Mouse (Mus musculus) spleen, adult 2 months (tissue): ENCODE measurements at regions not wholly inside any gene's neighbourhood (a gene's known extent, or its start where the extent isn't known, plus 50 kb on each side); places are given as distances from the start of the nearest gene placed in this dataset.

ENCODE experiments used
- DNase-seq, 2 experiments: peaks; one replicate each; pipeline versions ENCODE4 v3.0.0 to v3.0.0-alpha.2; 2012 to 2021; ENCODE audit warnings: low spot score in 2 of 2, low read depth in 1 of 2
- H3K27ac ChIP-seq: fragments of 200-500 bp; 2 replicates; pipeline ENCODE4 v1.5.1; 2012; ENCODE audit warnings: low read length, inconsistent platforms; ENCODE audit not compliant: insufficient read depth
- H3K27me3 ChIP-seq: fragments of 200-500 bp; 2 replicates; pipeline ENCODE4 v1.6.1; 2012; ENCODE audit warnings: mild to moderate bottlenecking, moderate library complexity, low read length, inconsistent platforms; ENCODE audit not compliant: control insufficient read depth, insufficient read depth
- H3K36me3 ChIP-seq: fragments of 200-500 bp; 2 replicates; pipeline ENCODE4 v1.6.1; 2012; ENCODE audit warnings: mild to moderate bottlenecking, low read length, inconsistent platforms; ENCODE audit not compliant: control insufficient read depth, insufficient read depth
- H3K4me1 ChIP-seq: fragments of 200-500 bp; 2 replicates; pipeline ENCODE4 v1.6.1; 2011; ENCODE audit warnings: inconsistent platforms; ENCODE audit not compliant: control insufficient read depth, insufficient read depth, insufficient read length
- H3K4me3 ChIP-seq: fragments of 200-500 bp; 2 replicates; pipeline ENCODE4 v1.5.1; 2011; ENCODE audit warnings: mild to moderate bottlenecking, inconsistent platforms; ENCODE audit not compliant: insufficient read depth, insufficient read length; ENCODE audit errors: extremely low read depth
- CTCF ChIP-seq: fragments of 200-500 bp; IDR thresholded peaks from 2 replicates; pipeline ENCODE4 v1.5.1; 2011; ENCODE audit warnings: mild to moderate bottlenecking, inconsistent platforms; ENCODE audit not compliant: insufficient read depth, insufficient read length, insufficient replicate concordance; ENCODE audit errors: extremely low read depth
- POLR2A ChIP-seq: fragments of 200-500 bp; IDR thresholded peaks from 2 replicates; pipeline ENCODE4 v1.6.1; 2011; ENCODE audit warnings: low read depth, low read length, inconsistent platforms
- WGBS: fragments of 180-500 bp; shearing (Covaris S2); methylation state at CpG from one replicate; pipeline ENCODE4 v1.1.7; 2018; 5-methylcytosine and 5-hydroxymethylcytosine counted together

GRCm38 (mm10) chr10:43651505-43651904 is 73.4 kb downstream of the Cd24a start:
- 95% methylated on average over 5 of the region's 5 CpGs for WGBS
- Histone ChIP-seq H3K4me3 (no peak overlapping the region), H3K27ac (no peak overlapping the region), H3K36me3 (no peaks in the 10 kb centered on the region), H3K27me3 (no peaks in the 10 kb centered on the region), H3K4me1 (no peaks in the 10 kb centered on the region)
- DNase-seq = no peak
- TF ChIP-seq CTCF (no peak), POLR2A (no peak)

- Histone ChIP-seq H3K4me1 (no peaks in the 10 kb centered on the region), H3K36me3 (no peaks in the 10 kb centered on the region), H3K4me3 (no peak overlapping the region), H3K27ac (no peak overlapping the region), H3K27me3 (no peaks in the 10 kb centered on the region)
- DNase-seq = no peak
- 95% methylated on average over 13 of the region's 13 CpGs for WGBS
- TF ChIP-seq POLR2A (no peak), CTCF (no peak)
Measured at GRCm38 (mm10) chr10:43651915-43652314, 73.8 kb downstream of the Cd24a start.

DNA sequence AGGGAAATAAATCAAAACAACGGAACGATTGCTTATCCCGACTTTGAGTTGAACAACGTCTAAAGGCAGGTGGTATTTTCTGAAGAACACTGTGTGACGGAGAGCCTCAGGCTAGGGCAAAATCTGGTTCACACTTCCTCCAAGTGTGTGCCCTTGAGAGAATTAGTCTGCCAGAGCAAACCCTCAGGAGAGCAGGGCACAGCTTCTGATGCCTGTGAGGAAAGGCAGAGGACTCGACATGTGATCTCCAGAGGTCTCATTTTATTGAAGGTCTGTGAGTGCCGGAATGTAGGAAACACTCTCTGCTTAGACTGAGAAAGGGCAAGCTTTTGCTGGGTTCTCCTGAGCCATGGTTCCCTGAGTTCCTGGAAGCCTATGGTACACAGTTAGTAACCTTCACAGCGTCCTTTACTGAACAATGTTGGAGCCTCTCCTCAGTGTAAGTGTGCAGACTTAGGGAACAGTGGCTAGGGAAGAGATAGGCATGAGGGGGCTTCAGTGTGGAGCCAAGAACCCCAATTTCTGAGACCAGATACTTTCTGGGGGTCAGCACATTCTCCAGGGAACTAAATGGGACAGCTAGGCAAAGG is 77.1 kb downstream of the Cd24a start:
- no peak overlapping the region for H3K27ac ChIP-seq
- H3K27me3 ChIP-seq = no peaks in the 10 kb centered on the region
- WGBS = 65% methylated on average over 8 of the region's 8 CpGs
- H3K4me1 ChIP-seq = no peaks in the 10 kb centered on the region
- no peak overlapping the region for H3K4me3 ChIP-seq
- no peaks in the 10 kb centered on the region for H3K36me3 ChIP-seq
- DNase-seq = no peak
- TF ChIP-seq POLR2A (no peak), CTCF (no peak)

DNA sequence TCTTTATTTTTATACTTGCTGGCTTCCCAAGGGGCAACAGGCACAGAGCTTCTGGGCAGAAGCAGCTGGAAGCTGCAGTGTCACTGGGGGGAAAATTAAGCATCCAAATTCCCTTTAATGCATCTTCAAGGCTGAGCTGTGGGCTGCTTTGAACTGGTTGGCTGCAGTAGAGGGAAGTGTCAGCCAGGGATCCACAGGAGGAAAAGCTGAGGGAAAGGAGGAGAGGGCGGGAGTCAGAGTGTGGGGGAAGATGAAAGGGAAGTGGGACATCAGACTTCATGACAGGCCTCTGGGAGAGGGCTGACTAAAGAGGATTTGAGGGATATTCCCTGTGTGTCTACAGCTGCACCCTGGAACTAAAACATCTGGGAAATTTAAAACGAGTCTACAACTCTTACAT is 77.6 kb downstream of the Cd24a start:
- 90% methylated on average over 2 of the region's 2 CpGs for WGBS
- no peak overlapping the region for H3K27ac ChIP-seq
- DNase-seq = no peak

DNA sequence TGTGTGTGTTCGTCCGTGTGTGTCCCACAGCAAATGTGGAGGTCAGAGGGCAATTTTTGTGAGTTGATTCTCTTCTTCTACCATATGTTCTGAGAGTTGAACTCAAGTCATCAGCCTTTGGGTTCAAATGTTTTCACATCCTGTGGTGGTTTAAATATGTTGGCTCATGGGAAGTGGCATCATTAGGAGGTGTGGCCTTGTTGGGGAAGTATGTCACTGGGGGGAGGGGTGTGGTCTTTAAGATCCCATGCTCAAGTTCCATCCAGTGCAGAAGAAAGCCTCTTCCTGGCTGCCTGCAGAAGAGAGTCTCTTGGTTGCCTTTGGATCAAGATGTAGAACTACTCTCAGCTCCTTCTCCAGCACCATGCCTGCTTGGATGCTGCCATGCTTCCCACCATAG is 78.1 kb downstream of the Cd24a start:
- 92% methylated on average over 2 of the region's 2 CpGs for WGBS
- no peaks in the 10 kb centered on the region for H3K36me3 ChIP-seq
- H3K4me3 ChIP-seq = no peak overlapping the region
- DNase-seq = no peak
- H3K27me3 ChIP-seq = no peaks in the 10 kb centered on the region
- no peaks in the 10 kb centered on the region for H3K4me1 ChIP-seq
- no peak overlapping the region for H3K27ac ChIP-seq
- TF ChIP-seq POLR2A (no peak), CTCF (no peak)

More for the DNA sequence above, 77.6 kb downstream of the Cd24a start:
- TF ChIP-seq POLR2A (no peak), CTCF (no peak)
- Histone ChIP-seq H3K4me1 (no peaks in the 10 kb centered on the region), H3K36me3 (no peaks in the 10 kb centered on the region), H3K4me3 (no peak overlapping the region), H3K27me3 (no peaks in the 10 kb centered on the region)

DNA sequence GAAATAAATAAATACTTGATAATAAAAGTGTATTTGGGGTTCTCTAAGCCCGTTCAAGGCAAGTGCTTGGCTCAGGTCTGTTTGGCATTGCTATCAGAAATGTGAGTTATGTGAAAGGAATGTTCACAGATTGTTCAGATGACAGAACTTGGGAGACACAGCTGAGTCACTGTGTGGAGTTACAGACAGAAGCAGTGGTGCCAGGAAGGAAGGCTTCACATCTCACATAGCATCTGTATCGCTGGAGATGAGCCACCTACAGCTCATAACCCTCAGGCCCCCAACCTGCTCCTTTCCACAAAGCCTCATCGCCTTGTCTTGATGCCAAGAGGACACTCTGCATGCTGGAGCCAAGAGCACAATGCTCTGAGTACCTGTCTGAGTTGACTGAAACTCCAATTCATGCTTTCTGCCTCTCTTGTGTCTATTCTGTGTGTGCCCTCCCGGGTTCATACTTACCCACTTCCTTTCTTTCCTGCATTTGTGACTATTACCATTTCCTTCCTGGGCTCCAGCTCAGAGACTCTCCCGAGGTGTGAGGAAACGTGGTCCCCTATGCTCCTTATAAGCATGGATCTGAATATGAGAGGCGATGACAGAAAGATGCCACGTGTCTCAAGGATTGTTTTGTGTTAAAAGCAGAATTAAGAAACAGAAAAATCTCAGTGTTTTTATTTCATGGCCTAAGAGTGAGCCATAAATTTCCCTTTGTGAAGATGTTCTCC is 79.6 kb downstream of the Cd24a start:
- H3K4me3 ChIP-seq = no peak overlapping the region
- DNase-seq = no peak
- no peaks in the 10 kb centered on the region for H3K36me3 ChIP-seq
- H3K27me3 ChIP-seq = no peaks in the 10 kb centered on the region
- WGBS = 56% methylated on average over 8 of the region's 8 CpGs
- H3K27ac ChIP-seq = no peak overlapping the region
- no peak for TF ChIP-seq CTCF
- no peaks in the 10 kb centered on the region for H3K4me1 ChIP-seq

DNA sequence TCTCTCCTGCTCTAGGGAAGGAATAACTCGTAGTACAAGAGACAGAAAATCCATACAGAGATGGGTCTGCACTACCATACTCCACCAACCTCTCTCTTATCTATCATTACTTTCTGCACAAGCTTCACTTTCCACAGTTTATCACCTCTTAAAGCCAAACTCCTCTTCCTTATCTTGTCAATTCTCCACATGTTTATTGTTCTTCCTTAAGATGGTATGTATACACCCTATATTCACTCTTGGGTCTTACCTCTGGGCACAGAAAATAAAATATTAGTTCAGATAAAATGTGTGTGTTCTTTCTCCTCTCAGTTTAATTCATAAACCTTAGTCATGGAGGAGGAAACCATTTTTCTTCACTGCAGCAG is 80.1 kb downstream of the Cd24a start:
- H3K27ac ChIP-seq = no peak overlapping the region

More for the DNA sequence above, 80.1 kb downstream of the Cd24a start:
- H3K4me1 ChIP-seq = no peaks in the 10 kb centered on the region
- 72% methylated on average over 1 of the region's 1 CpGs for WGBS
- no peak overlapping the region for H3K4me3 ChIP-seq
- no peak for DNase-seq
- H3K27me3 ChIP-seq = no peaks in the 10 kb centered on the region
- H3K36me3 ChIP-seq = no peaks in the 10 kb centered on the region
- TF ChIP-seq CTCF (no peak), POLR2A (no peak)
